Mouse (Mus musculus): ENCODE results near the gene Alcam. TPM values are rescaled to one million over a fixed set of nuclear protein-coding genes. Genes with fewer than 3 reads are reported as not detected.

Gene Alcam
- polyA plus RNA-seq, 1 experiment from 2014 or later, result 64.0 TPM

DNA sequence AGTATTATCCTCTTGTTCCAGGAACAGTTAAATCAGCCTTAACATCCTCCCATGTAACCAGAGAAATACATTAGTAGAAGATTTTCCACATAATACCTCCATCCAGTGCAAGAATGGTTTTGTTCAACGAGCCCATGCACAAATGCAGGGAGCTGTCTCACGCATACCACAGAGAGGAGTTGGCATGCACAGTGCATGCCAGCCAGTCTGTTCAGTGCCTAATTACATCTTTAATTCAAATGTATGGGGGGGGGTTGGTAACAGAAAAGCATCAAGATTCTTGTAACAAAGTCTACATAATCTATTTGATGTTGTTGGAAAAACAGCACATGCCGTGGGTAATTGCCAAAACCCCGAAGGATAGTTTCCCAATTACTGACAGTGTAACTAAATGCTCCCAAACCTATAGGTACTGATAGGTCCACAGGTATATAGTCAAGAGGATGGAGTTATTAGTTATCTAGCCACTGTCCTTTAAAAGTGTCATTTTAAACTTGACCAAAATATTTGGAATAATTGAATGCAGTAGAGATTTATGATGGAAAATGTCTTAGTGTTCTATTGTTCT lies 89.8 kb downstream of the Alcam start:
- H3K27ac ChIP-seq (ENCODE audit: low read depth, low read length), result no peak overlapping the region
- no peak overlapping the region for H3K4me3 ChIP-seq (ENCODE audit: low read depth, low read length)
- no peak overlapping the region for H3K9ac ChIP-seq (replicated peaks; ENCODE audit: low read depth, low read length)
- WGBS, result 73% methylated on average over 4 of the region's 4 CpGs
- no peaks in the 10 kb centered on the region for H3K4me1 ChIP-seq (ENCODE audit: control insufficient read depth, insufficient read depth, low read length)
- no peak for ATAC-seq (ENCODE audit: low read depth)
- no peaks in the 10 kb centered on the region for H3K36me3 ChIP-seq (ENCODE audit: control insufficient read depth, insufficient read depth, low read length)
- no peaks in the 10 kb centered on the region for H3K9me3 ChIP-seq (ENCODE audit: control insufficient read depth, low read length)
- H3K4me2 ChIP-seq (ENCODE audit: low read depth, low read length), result no peak overlapping the region
- H3K27me3 ChIP-seq (ENCODE audit: control insufficient read depth, insufficient read depth, low read length), result no peaks in the 10 kb centered on the region

- H3K4me1 ChIP-seq (ENCODE audit: control insufficient read depth, insufficient read depth, low read length), result no peaks in the 10 kb centered on the region
- no peaks in the 10 kb centered on the region for H3K36me3 ChIP-seq (ENCODE audit: control insufficient read depth, insufficient read depth, low read length)
- WGBS, result 82% methylated on average over 2 of the region's 2 CpGs
These were observed 110.3 kb downstream of the Alcam start for GRCm38 (mm10) chr16:52343467-52344033.

DNA sequence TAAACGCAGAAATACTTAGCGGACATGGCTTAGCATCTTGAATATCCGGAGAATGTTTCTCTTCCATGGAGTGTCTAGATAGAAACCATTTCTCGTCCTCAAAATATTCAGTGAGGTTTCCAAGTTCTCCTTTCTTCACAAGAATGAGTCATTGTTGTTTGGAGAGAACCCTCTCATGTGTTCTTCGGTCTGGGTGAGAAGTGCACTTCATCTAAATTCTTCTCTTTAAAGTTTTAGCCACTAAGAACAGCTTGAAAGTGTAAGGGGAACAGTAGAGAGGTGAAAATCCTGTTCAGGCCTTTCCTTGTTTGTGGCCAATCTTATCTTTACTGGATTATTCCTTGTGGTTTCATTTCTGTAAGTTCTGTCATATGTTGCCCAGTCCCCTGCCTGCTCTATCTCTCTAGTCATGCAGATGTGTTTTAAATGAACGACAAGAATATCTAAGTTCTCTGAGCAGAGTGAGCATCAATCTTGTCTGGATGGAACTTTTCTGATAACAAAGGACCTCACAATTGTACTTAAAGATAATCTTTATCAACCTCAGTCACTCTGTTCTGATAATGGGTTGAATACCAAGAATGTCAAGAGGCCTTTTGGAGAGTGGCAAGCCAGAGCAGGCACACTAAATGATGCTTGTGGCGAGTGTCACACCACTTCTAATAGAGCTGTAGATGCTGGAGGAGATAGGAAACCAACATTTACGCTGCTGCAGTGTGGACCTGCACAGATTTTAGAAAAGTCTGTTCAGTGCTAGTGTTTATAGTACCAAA lies 111.0 kb downstream of the Alcam start:
- 89% methylated on average over 8 of the region's 8 CpGs for WGBS
- Histone ChIP-seq H3K4me3 (ENCODE audit: low read depth, low read length) (no peak overlapping the region), H3K27me3 (ENCODE audit: control insufficient read depth, insufficient read depth, low read length) (no peaks in the 10 kb centered on the region), H3K36me3 (ENCODE audit: control insufficient read depth, insufficient read depth, low read length) (no peaks in the 10 kb centered on the region), H3K4me2 (ENCODE audit: low read depth, low read length) (no peak overlapping the region), H3K9me3 (ENCODE audit: control insufficient read depth, low read length) (no peaks in the 10 kb centered on the region), H3K27ac (ENCODE audit: low read depth, low read length) (no peak overlapping the region), H3K4me1 (ENCODE audit: control insufficient read depth, insufficient read depth, low read length) (no peaks in the 10 kb centered on the region), H3K9ac (replicated peaks; ENCODE audit: low read depth, low read length) (no peak overlapping the region)
- no peak for ATAC-seq (ENCODE audit: low read depth)

More at GRCm38 (mm10) chr16:52343467-52344033, 110.3 kb downstream of the Alcam start:
- Histone ChIP-seq H3K27ac (ENCODE audit: low read depth, low read length) (no peak overlapping the region), H3K4me2 (ENCODE audit: low read depth, low read length) (no peak overlapping the region), H3K9ac (replicated peaks; ENCODE audit: low read depth, low read length) (no peak overlapping the region), H3K9me3 (ENCODE audit: control insufficient read depth, low read length) (no peaks in the 10 kb centered on the region), H3K4me3 (ENCODE audit: low read depth, low read length) (no peak overlapping the region), H3K27me3 (ENCODE audit: control insufficient read depth, insufficient read depth, low read length) (no peaks in the 10 kb centered on the region)
- ATAC-seq (ENCODE audit: low read depth), result no peak

GRCm38 (mm10) chr16:52334084-52334483 lies 119.8 kb downstream of the Alcam start:
- Histone ChIP-seq H3K36me3 (ENCODE audit: control insufficient read depth, insufficient read depth, low read length) (no peaks in the 10 kb centered on the region), H3K4me1 (ENCODE audit: control insufficient read depth, insufficient read depth, low read length) (no peaks in the 10 kb centered on the region), H3K4me3 (ENCODE audit: low read depth, low read length) (no peak overlapping the region), H3K27me3 (ENCODE audit: control insufficient read depth, insufficient read depth, low read length) (no peaks in the 10 kb centered on the region), H3K27ac (ENCODE audit: low read depth, low read length) (no peak overlapping the region), H3K9me3 (ENCODE audit: control insufficient read depth, low read length) (no peaks in the 10 kb centered on the region), H3K4me2 (ENCODE audit: low read depth, low read length) (no peak overlapping the region), H3K9ac (replicated peaks; ENCODE audit: low read depth, low read length) (no peak overlapping the region)
- 87% methylated on average over 4 of the region's 4 CpGs for WGBS
- no peak for ATAC-seq (ENCODE audit: low read depth)

- H3K27me3 ChIP-seq (ENCODE audit: control insufficient read depth, insufficient read depth, low read length), result no peaks in the 10 kb centered on the region
These were observed 120.2 kb downstream of the Alcam start for GRCm38 (mm10) chr16:52333631-52334030.

GRCm38 (mm10) chr16:52331341-52331830 lies 122.5 kb downstream of the Alcam start:
- Histone ChIP-seq H3K27ac (ENCODE audit: low read depth, low read length) (no peak overlapping the region), H3K9ac (replicated peaks; ENCODE audit: low read depth, low read length) (no peak overlapping the region), H3K4me2 (ENCODE audit: low read depth, low read length) (no peak overlapping the region), H3K4me1 (ENCODE audit: control insufficient read depth, insufficient read depth, low read length) (no peaks in the 10 kb centered on the region), H3K4me3 (ENCODE audit: low read depth, low read length) (no peak overlapping the region), H3K36me3 (ENCODE audit: control insufficient read depth, insufficient read depth, low read length) (no peaks in the 10 kb centered on the region), H3K9me3 (ENCODE audit: control insufficient read depth, low read length) (no peaks in the 10 kb centered on the region), H3K27me3 (ENCODE audit: control insufficient read depth, insufficient read depth, low read length) (no peaks in the 10 kb centered on the region)
- ATAC-seq (ENCODE audit: low read depth), result no peak
- WGBS, result 93% methylated on average over 3 of the region's 3 CpGs

More at GRCm38 (mm10) chr16:52333631-52334030, 120.2 kb downstream of the Alcam start:
- no peak overlapping the region for H3K27ac ChIP-seq (ENCODE audit: low read depth, low read length)
- ATAC-seq (ENCODE audit: low read depth), result no peak
- H3K36me3 ChIP-seq (ENCODE audit: control insufficient read depth, insufficient read depth, low read length), result no peaks in the 10 kb centered on the region
- H3K4me1 ChIP-seq (ENCODE audit: control insufficient read depth, insufficient read depth, low read length), result no peaks in the 10 kb centered on the region
- no peaks in the 10 kb centered on the region for H3K9me3 ChIP-seq (ENCODE audit: control insufficient read depth, low read length)
- no peak overlapping the region for H3K9ac ChIP-seq (replicated peaks; ENCODE audit: low read depth, low read length)
- H3K4me3 ChIP-seq (ENCODE audit: low read depth, low read length), result no peak overlapping the region
- 84% methylated on average over 5 of the region's 5 CpGs for WGBS
- H3K4me2 ChIP-seq (ENCODE audit: low read depth, low read length), result no peak overlapping the region

- H3K27me3 ChIP-seq (ENCODE audit: control insufficient read depth, insufficient read depth, low read length), result no peaks in the 10 kb centered on the region
These were observed 124.5 kb downstream of the Alcam start for GRCm38 (mm10) chr16:52329420-52329819.

GRCm38 (mm10) chr16:52319229-52319628 lies 134.6 kb downstream of the Alcam start:
- H3K27me3 ChIP-seq (ENCODE audit: control insufficient read depth, insufficient read depth, low read length), result no peaks in the 10 kb centered on the region
- H3K9ac ChIP-seq (replicated peaks; ENCODE audit: low read depth, low read length), result no peak overlapping the region
- no peak for ATAC-seq (ENCODE audit: low read depth)
- H3K36me3 ChIP-seq (ENCODE audit: control insufficient read depth, insufficient read depth, low read length), result no peaks in the 10 kb centered on the region
- H3K4me1 ChIP-seq (ENCODE audit: control insufficient read depth, insufficient read depth, low read length), result no peaks in the 10 kb centered on the region
- H3K9me3 ChIP-seq (ENCODE audit: control insufficient read depth, low read length), result no peaks in the 10 kb centered on the region
- WGBS, result 72% methylated on average over 1 of the region's 1 CpGs
- H3K27ac ChIP-seq (ENCODE audit: low read depth, low read length), result no peak overlapping the region
- H3K4me2 ChIP-seq (ENCODE audit: low read depth, low read length), result no peak overlapping the region
- H3K4me3 ChIP-seq (ENCODE audit: low read depth, low read length), result no peak overlapping the region

More at GRCm38 (mm10) chr16:52329420-52329819, 124.5 kb downstream of the Alcam start:
- Histone ChIP-seq H3K4me2 (ENCODE audit: low read depth, low read length) (no peak overlapping the region), H3K9ac (replicated peaks; ENCODE audit: low read depth, low read length) (no peak overlapping the region), H3K4me3 (ENCODE audit: low read depth, low read length) (no peak overlapping the region), H3K36me3 (ENCODE audit: control insufficient read depth, insufficient read depth, low read length) (no peaks in the 10 kb centered on the region), H3K27ac (ENCODE audit: low read depth, low read length) (no peak overlapping the region), H3K9me3 (ENCODE audit: control insufficient read depth, low read length) (no peaks in the 10 kb centered on the region), H3K4me1 (ENCODE audit: control insufficient read depth, insufficient read depth, low read length) (no peaks in the 10 kb centered on the region)
- 81% methylated on average over 2 of the region's 2 CpGs for WGBS
- ATAC-seq (ENCODE audit: low read depth), result no peak

DNA sequence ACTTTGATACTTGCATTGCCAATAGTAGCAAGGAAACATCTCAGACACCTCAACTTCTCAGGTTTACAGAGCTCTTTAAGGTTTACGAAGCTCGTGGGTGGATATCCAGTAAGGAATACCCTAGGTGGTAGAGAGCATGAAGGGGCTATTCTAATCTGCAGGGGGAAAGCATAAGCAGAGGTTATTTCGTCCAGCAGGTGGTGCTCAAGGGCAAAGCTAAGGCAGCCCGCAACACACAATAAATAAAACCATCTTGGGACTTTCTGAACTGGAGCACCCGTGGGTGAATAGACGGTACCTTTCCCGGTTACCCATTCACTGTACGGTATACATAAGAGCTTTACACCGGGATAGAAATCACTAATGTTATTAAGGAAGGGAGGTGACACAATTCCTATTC lies 142.8 kb downstream of the Alcam start:
- H3K27me3 ChIP-seq (ENCODE audit: control insufficient read depth, insufficient read depth, low read length), result no peaks in the 10 kb centered on the region
- ATAC-seq (ENCODE audit: low read depth), result peak; percentile 72
- H3K4me1 ChIP-seq (ENCODE audit: control insufficient read depth, insufficient read depth, low read length), result no peaks in the 10 kb centered on the region
- H3K36me3 ChIP-seq (ENCODE audit: control insufficient read depth, insufficient read depth, low read length), result no peaks in the 10 kb centered on the region
- no peak overlapping the region for H3K9ac ChIP-seq (replicated peaks; ENCODE audit: low read depth, low read length)
- H3K4me3 ChIP-seq (ENCODE audit: low read depth, low read length), result no peak overlapping the region
- H3K9me3 ChIP-seq (ENCODE audit: control insufficient read depth, low read length), result no peaks in the 10 kb centered on the region
- peak overlapping the region; percentile 19; the same call in 1 of the 2 replicates for H3K4me2 ChIP-seq (ENCODE audit: low read depth, low read length)
- no peak overlapping the region for H3K27ac ChIP-seq (ENCODE audit: low read depth, low read length)
- WGBS, result 17% methylated on average over 9 of the region's 9 CpGs

All from neural tube, embryonic 14.5 days (tissue).